Mouse (Mus musculus) liver, embryonic 14.5 days (tissue): ENCODE measurements around the gene Flnb.

ENCODE experiments used
- CTCF ChIP-seq: IDR thresholded peaks from 2 replicates; pipeline ENCODE4 v1.5.1; 2016; ENCODE audit warnings: antibody characterized with exemption, low read depth, control low read depth
- EP300 ChIP-seq: IDR thresholded peaks from 2 replicates; pipeline ENCODE4 v1.6.1; 2016; ENCODE audit warnings: antibody characterized with exemption, low read depth

GRCm38 (mm10) chr14:7997255-7997696 lies 179.5 kb downstream of the Flnb start:
- TF ChIP-seq EP300 (no peak), CTCF (peak; percentile 84)
